Mouse (Mus musculus): ENCODE results near the gene 1700013G24Rik.

DNA sequence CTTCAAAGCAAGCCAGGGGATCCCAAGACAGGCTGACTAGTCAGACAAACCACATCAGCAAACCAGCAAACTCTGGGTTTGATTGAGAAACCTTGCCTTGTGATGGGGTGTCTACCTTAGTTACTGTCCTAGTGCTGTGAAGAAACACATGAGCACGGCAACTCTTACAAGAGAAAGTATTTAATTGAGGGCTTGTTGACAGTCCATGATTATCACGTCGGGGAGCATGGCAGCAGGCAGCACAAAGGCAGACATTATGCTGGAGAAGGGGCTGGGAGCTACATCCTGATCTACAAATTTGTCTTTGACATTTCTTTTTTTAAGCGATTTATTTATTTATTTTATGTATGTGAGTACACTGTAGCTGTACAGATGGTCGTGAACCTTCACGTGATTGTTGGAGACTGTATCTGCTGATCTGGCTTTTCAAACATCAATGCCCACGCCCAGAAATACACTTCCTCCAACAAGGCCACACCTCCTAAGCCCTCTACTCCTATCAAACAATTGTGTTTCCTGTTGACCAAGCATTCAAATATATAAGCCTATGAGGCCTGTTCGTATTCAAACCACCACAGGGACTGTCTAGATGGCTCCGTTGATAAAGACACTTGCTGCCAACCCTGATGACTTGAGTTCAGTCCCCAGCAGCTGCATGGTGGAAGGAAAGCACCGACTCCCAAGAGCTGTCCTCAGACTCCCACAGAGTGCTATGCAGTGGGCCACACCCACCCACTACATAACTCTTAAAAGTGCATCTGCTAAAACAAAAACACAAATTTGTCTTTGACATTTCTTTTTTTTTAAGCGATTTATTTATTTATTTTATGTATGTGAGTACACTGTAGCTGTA lies 35.1 kb upstream of the 1700013G24Rik start:
- TF ChIP-seq CTCF (IDR thresholded peaks at IDR 0.05; ENCODE audit: low read depth) (no peak), EP300 (IDR thresholded peaks at IDR 0.05; ENCODE audit: low read depth) (no peak)
